8 mouse cellular contexts compared by ENCODE assay signal in genomic region chr12:91589847-91590690, GRCm38 (mm10). TPM values are rescaled to one million over a fixed set of nuclear protein-coding genes. Genes with fewer than 3 reads are reported as not detected.
DNase-seq lines count a peak whose midpoint lies in the region; ATAC-seq lines count a peak whose summit lies in the region.

Gene Gtf2a1, minus strand, starts transcription at chr12:91590487.

- whole genome bisulfite sequencing in heart, embryonic 13.5 days: under 1% methylated on average over 62 of the region's 99 CpGs
- WGBS in liver, embryonic 12.5 days (ENCODE audit: insufficient replicate concordance): under 1% methylated on average over 60 of the region's 99 CpGs
- under 1% methylated on average over 75 of the region's 99 CpGs for WGBS in stomach, embryonic 15.5 days

- H3K4me3 ChIP-seq in heart, embryonic 13.5 days: peak within 1 kb of the TSS; percentile 89
- H3K4me3 ChIP-seq in liver, embryonic 12.5 days: peak within 1 kb of the TSS; percentile 89
- peak within 1 kb of the TSS; percentile 83 for H3K4me3 ChIP-seq in stomach, embryonic 15.5 days (replicated peaks)

- H3K27me3 ChIP-seq in heart, embryonic 13.5 days (replicated peaks): no peaks in the 10 kb centered on the region
- no peaks in the 10 kb centered on the region for H3K27me3 ChIP-seq in liver, embryonic 12.5 days (replicated peaks)
- no peaks in the 10 kb centered on the region for H3K27me3 ChIP-seq in stomach, embryonic 15.5 days (replicated peaks)

- no peaks in the 10 kb centered on the region for H3K9me3 ChIP-seq in heart, embryonic 13.5 days
- H3K9me3 ChIP-seq in liver, embryonic 12.5 days (replicated peaks): no peaks in the 10 kb centered on the region
- H3K9me3 ChIP-seq in stomach, embryonic 15.5 days: no peaks in the 10 kb centered on the region

- H3K36me3 ChIP-seq in heart, embryonic 13.5 days: peaks cover 13% of the 10 kb centered on the region
- peaks cover 16% of the 10 kb centered on the region for H3K36me3 ChIP-seq in liver, embryonic 12.5 days
- H3K36me3 ChIP-seq in stomach, embryonic 15.5 days: 0 out of 2 replicates have a peak, but pooled peaks cover 3% of the 10 kb centered on the region

- peaks cover 21% of the 10 kb centered on the region for H3K4me1 ChIP-seq in heart, embryonic 13.5 days
- H3K4me1 ChIP-seq in liver, embryonic 12.5 days: peaks cover 23% of the 10 kb centered on the region
- H3K4me1 ChIP-seq in stomach, embryonic 15.5 days: peaks cover 11% of the 10 kb centered on the region; the same call in 1 of the 2 replicates

- peak; percentile 98 for DNase-seq in CD4-positive helper T cell, adult 2 months (ENCODE audit: low read depth, low spot score)
- DNase-seq in brain, embryonic 18.5 days (ENCODE audit: low read depth, low spot score): peak; percentile 90
- DNase-seq in kidney, postnatal 10 days: peak; percentile 98
- peak; percentile 94 to 95 for DNase-seq in natural killer cell, adult 2 months (ENCODE audit: low spot score in 2 of 2)

- ATAC-seq in erythroid progenitor cell, adult 5-6 weeks (replicated peaks; ENCODE audit: low FRiP score, poor library complexity, severe bottlenecking): peak; percentile 84
- ATAC-seq in heart, embryonic 13.5 days (ENCODE audit: extremely low read depth, insufficient number of reproducible peaks, low FRiP score, low TSS enrichment): peak; percentile 87
- peak; percentile 84 for ATAC-seq in liver, embryonic 12.5 days
- ATAC-seq in stomach, embryonic 15.5 days (ENCODE audit: insufficient read depth, low FRiP score, low read depth): peak; percentile 88

- H3K4me2 ChIP-seq in heart, embryonic 13.5 days: peak within 1 kb of the TSS; percentile 82
- peak within 1 kb of the TSS; percentile 82 for H3K4me2 ChIP-seq in liver, embryonic 12.5 days
- H3K4me2 ChIP-seq in stomach, embryonic 15.5 days: peak within 1 kb of the TSS; percentile 70

- H3K27ac ChIP-seq in heart, embryonic 13.5 days (replicated peaks): peak within 1 kb of the TSS; percentile 100
- H3K27ac ChIP-seq in liver, embryonic 12.5 days: peak within 1 kb of the TSS; percentile 100
- peak within 1 kb of the TSS; percentile 100 for H3K27ac ChIP-seq in stomach, embryonic 15.5 days

- peak within 1 kb of the TSS; percentile 100 for H3K9ac ChIP-seq in heart, embryonic 13.5 days
- H3K9ac ChIP-seq in liver, embryonic 12.5 days: peak within 1 kb of the TSS; percentile 99
- H3K9ac ChIP-seq in stomach, embryonic 15.5 days: peak within 1 kb of the TSS; percentile 91

RNA-seq across cellular contexts. Expression of gene Gtf2a1, which starts in this region (rescaled TPM):
- 41.1 and 59.9 TPM in 2 replicates for total RNA-seq in erythroid progenitor cell, adult 5-6 weeks (2015; ENCODE audit: low replicate concordance)
- 38.4 and 49.4 TPM in 2 replicates for total RNA-seq in erythroid progenitor cell, adult 5-6 weeks (2017; ENCODE audit: low replicate concordance)
- polyA plus RNA-seq in heart, embryonic 13.5 days (2015; fragmentation: Nextera tagmentation; extraction: Ambion mirVana): 27.3 and 28.1 TPM in 2 replicates
- 28.0 and 29.3 TPM in 2 replicates for polyA plus RNA-seq in liver, embryonic 12.5 days (2016; fragmentation: Nextera tagmentation; extraction: Ambion mirVana)
- 36.7 and 39.2 TPM in 2 replicates for polyA plus RNA-seq in stomach, embryonic 15.5 days (2015; fragmentation: Nextera tagmentation; extraction: Ambion mirVana)

Comparison
In these comparisons a context has a peak if more than half of its experiments do, and no peak if none do; other contexts are left out.
1. Peak in every context shown above with its lines: DNase-seq, ATAC-seq, H3K4me3 ChIP-seq and H3K27ac ChIP-seq.